Mouse (Mus musculus) liver, adult 2 months (tissue): ENCODE data around the gene Cpeb3. TPM values are rescaled to one million over a fixed set of nuclear protein-coding genes. Genes with fewer than 3 reads are reported as not detected.

Experiments used
- DNase-seq: peaks from one replicate; pipeline ENCODE4 v3.0.0-alpha.2; 2011; ENCODE audit warnings: low read depth, low spot score; ENCODE audit errors: extremely low read depth
- H3K27ac ChIP-seq: fragments of 200-500 bp; replicated peaks from 2 replicates; pipeline ENCODE4 v1.5.1; 2012; ENCODE audit warnings: low read depth, mild to moderate bottlenecking, control low read depth, inconsistent platforms, low read length; ENCODE audit not compliant: insufficient read depth
- H3K27me3 ChIP-seq: fragments of 200-500 bp; 2 replicates; pipeline ENCODE4 v1.6.1; 2012; ENCODE audit warnings: mild to moderate bottlenecking, moderate library complexity, low read length, inconsistent platforms; ENCODE audit not compliant: control insufficient read depth, insufficient read depth
- H3K36me3 ChIP-seq: fragments of 200-500 bp; 2 replicates; pipeline ENCODE4 v1.6.1; 2012; ENCODE audit warnings: low read length, inconsistent platforms; ENCODE audit not compliant: control insufficient read depth, insufficient read depth
- H3K4me1 ChIP-seq: fragments of 200-500 bp; 2 replicates; pipeline ENCODE4 v1.6.1; 2011; ENCODE audit warnings: low read length; ENCODE audit not compliant: control insufficient read depth, insufficient read depth
- H3K4me3 ChIP-seq: fragments of 200-500 bp; 2 replicates; pipeline ENCODE4 v1.5.1; 2011; ENCODE audit warnings: low read depth, mild to moderate bottlenecking, control low read depth, low read length, moderate library complexity; ENCODE audit not compliant: insufficient read depth
- H3K79me2 ChIP-seq: fragments of 200-500 bp; 2 replicates; pipeline ENCODE4 v1.6.1; 2012; ENCODE audit warnings: inconsistent platforms, mild to moderate bottlenecking, low read length, moderate library complexity; ENCODE audit not compliant: control insufficient read depth, insufficient read depth
- H3K9ac ChIP-seq: fragments of 200-500 bp; 2 replicates; pipeline ENCODE4 v1.6.1; 2012; ENCODE audit warnings: low read depth, mild to moderate bottlenecking, control low read depth, inconsistent platforms, low read length
- CTCF ChIP-seq: fragments of 200-500 bp; IDR thresholded peaks from 2 replicates; pipeline ENCODE4 v1.5.1; 2011; ENCODE audit warnings: low read depth, low read length, control low read depth
- POLR2A ChIP-seq: fragments of 200-500 bp; IDR thresholded peaks from 2 replicates; pipeline ENCODE4 v1.6.1; 2011; ENCODE audit warnings: low read length, control low read depth; ENCODE audit not compliant: insufficient read depth; ENCODE audit errors: extremely low read depth
- WGBS: fragments of 180-500 bp; shearing (Covaris S2); methylation state at CpG from one replicate; pipeline ENCODE4 v1.1.7; 2018; 5-methylcytosine and 5-hydroxymethylcytosine counted together
- polyA plus RNA-seq: library from polyadenylated mRNA; depleted of rRNA; stranded (reverse); fragments of >200 nt; gene quantifications from 2 replicates; pipeline ENCODE4 v1.2.3, GENCODE M21; 2012
- total RNA-seq: library from RNA; depleted of rRNA; stranded (reverse); fragments of >200 nt; gene quantifications from 2 replicates; pipeline ENCODE4 v1.2.3, GENCODE M21; 2014

Gene Cpeb3
- total and polyA plus RNA-seq, 2 experiments, result 4.3 to 6.4 TPM

DNA sequence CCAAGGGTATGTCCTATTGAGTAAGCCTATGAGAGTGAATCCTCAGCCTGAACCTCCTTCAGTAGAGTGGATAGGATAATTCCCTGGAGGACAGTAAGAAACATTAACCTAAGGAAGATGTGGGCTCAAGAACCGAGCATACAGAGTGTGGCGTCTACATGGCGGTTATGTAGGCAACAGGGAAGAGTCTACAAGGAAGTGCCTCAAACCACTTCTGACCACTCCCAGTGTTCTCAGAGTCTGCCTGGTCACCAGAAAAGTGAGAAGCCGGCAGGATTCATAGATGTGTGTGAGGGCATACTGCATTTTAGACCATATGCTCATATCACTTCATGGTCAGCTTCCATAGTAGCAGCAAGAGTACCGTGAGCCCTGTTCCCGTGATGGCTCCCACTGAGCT lies 159.9 kb downstream of the Cpeb3 start:
- H3K27me3 ChIP-seq, result no peaks in the 10 kb centered on the region
- H3K9ac ChIP-seq, result no peak overlapping the region
- H3K4me3 ChIP-seq, result no peak overlapping the region
- H3K27ac ChIP-seq, result no peak overlapping the region
- 89% methylated on average over 6 of the region's 6 CpGs for WGBS
- H3K4me1 ChIP-seq, result no peaks in the 10 kb centered on the region
- TF ChIP-seq CTCF, result no peak
- TF ChIP-seq POLR2A, result no peak
- no peaks in the 10 kb centered on the region for H3K79me2 ChIP-seq
- no peak for DNase-seq
- peaks cover 1% of the 10 kb centered on the region; the same call in 1 of the 2 replicates for H3K36me3 ChIP-seq

DNA sequence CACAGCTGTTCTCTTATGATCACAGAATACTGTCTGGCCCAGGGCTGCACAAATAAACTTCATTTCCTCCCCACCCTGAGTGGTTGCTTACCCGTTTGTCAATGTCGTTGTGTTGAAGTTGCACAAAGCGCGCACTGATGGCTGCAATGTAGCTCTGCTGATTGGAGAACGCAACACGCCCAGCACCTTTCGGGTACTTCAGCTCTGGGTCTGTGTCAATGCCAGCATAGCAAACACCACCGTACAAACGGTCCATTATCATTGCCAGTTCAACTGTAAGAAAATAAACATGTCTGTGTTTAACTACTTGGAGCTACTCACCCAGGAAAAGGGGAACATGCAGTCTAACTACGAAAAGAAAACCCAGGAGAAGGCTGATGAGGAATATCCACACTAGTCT lies 164.0 kb downstream of the Cpeb3 start:
- H3K27me3 ChIP-seq, result no peaks in the 10 kb centered on the region
- H3K36me3 ChIP-seq, result peaks cover 8% of the 10 kb centered on the region
- H3K4me1 ChIP-seq, result no peaks in the 10 kb centered on the region
- no peak overlapping the region for H3K9ac ChIP-seq
- 39% methylated on average over 10 of the region's 10 CpGs for WGBS
- H3K27ac ChIP-seq, result no peak overlapping the region
- H3K79me2 ChIP-seq, result no peaks in the 10 kb centered on the region
- TF ChIP-seq POLR2A, result no peak
- TF ChIP-seq CTCF, result no peak
- H3K4me3 ChIP-seq, result no peak overlapping the region
- peak; percentile 59 for DNase-seq

DNA sequence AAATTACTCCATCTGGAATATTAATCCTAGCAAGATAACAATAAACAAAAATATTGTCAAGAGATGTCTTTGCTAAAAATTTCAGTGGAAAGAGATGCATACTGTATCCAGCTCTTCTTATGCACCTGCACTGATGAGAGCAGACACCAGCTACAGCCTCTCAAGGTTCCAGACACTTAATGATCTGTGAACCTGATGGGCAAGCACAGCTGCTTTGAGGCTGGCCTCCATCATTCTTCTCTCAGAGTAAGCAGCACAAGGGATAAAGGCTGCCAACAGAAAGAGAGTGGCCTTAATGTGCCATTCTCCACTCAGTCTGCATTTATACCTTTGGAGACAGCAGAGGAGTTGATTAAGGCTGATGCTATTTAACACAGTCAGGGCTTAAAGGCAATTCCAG lies 167.5 kb downstream of the Cpeb3 start:
- no peaks in the 10 kb centered on the region for H3K27me3 ChIP-seq
- TF ChIP-seq POLR2A (no peak), CTCF (no peak)
- H3K4me3 ChIP-seq, result no peak overlapping the region
- H3K9ac ChIP-seq, result no peak overlapping the region
- no peaks in the 10 kb centered on the region for H3K4me1 ChIP-seq
- no peak overlapping the region for H3K27ac ChIP-seq
- no peak for DNase-seq
- H3K79me2 ChIP-seq, result no peaks in the 10 kb centered on the region
- peaks cover 11% of the 10 kb centered on the region for H3K36me3 ChIP-seq

DNA sequence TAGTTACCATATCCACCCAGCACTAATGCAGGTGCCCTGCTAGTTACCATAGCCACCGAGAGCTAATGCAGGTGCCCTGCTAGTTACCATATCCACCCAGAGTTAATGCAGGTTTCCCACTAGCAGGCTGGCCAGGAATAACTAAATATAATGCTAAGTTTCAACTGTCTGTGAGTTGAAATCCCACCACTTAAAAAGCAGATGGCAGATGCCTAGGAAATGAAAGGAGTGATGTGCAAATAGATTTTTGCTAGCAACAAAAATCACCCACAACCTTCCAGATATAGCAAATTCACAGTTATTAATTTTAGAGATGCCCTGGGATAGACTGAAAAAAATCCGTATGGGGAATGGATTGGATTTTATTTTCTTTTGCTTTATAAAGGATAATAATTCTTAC lies 176.0 kb downstream of the Cpeb3 start:
- H3K27ac ChIP-seq, result no peak overlapping the region
- 88% methylated on average over 2 of the region's 2 CpGs for WGBS
- TF ChIP-seq POLR2A, result no peak
- no peak for TF ChIP-seq CTCF
- H3K27me3 ChIP-seq, result no peaks in the 10 kb centered on the region
- no peaks in the 10 kb centered on the region for H3K4me1 ChIP-seq
- no peaks in the 10 kb centered on the region for H3K79me2 ChIP-seq
- no peak overlapping the region for H3K4me3 ChIP-seq
- no peak for DNase-seq
- H3K9ac ChIP-seq, result no peak overlapping the region
- peaks cover 6% of the 10 kb centered on the region; the same call in 1 of the 2 replicates for H3K36me3 ChIP-seq

DNA sequence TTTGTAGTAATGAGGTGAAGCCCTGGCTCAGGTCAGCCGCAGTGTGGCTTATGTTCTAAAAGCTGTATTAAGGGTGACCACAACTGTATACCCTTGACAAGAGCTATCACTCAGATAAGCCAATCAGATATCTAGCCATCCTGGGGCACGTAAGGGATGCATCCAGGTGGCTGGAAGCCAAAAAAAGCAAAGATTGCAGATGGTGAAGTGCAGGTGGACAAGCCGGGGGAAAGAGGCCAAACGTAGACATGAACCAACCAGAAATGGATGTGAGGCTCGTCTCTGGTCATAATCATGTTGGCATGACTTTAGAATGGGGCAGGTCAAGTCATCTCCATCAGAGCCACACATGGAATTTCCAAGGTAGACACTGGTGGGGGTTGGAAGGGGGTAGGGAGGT lies 177.0 kb downstream of the Cpeb3 start:
- Histone ChIP-seq H3K4me1 (no peaks in the 10 kb centered on the region), H3K4me3 (no peak overlapping the region), H3K9ac (no peak overlapping the region), H3K79me2 (no peaks in the 10 kb centered on the region), H3K27ac (no peak overlapping the region), H3K27me3 (no peaks in the 10 kb centered on the region), H3K36me3 (peaks cover 5% of the 10 kb centered on the region; the same call in 1 of the 2 replicates)
- TF ChIP-seq POLR2A, result no peak
- no peak for TF ChIP-seq CTCF
- no peak for DNase-seq
- WGBS, result 75% methylated on average over 5 of the region's 5 CpGs

DNA sequence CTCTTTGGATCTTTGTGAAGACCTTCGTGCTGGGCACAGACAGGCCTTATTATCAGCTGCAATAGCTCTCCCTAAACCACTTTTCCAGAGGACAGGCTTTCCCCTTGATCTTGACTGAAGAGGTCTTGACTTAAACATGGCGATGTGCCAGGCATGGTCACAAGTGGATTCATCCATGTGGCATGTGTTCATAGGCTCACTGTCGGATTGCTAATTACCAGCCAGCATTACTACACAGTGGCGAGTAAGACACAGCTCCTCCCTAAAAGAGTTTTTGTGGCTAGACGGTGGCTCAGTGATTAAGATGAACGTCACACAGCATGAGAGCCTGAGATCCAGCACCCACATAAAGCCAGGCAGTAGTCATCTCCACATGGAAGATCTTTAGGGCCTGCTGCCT lies 178.6 kb downstream of the Cpeb3 start:
- no peak for TF ChIP-seq CTCF
- TF ChIP-seq POLR2A, result no peak
- no peak for DNase-seq
- Histone ChIP-seq H3K4me1 (no peaks in the 10 kb centered on the region), H3K9ac (no peak overlapping the region), H3K27ac (no peak overlapping the region), H3K4me3 (no peak overlapping the region), H3K36me3 (peaks cover 5% of the 10 kb centered on the region; the same call in 1 of the 2 replicates), H3K79me2 (no peaks in the 10 kb centered on the region), H3K27me3 (no peaks in the 10 kb centered on the region)
- 96% methylated on average over 6 of the region's 6 CpGs for WGBS
